Mouse (Mus musculus) CD4-positive, CD25-positive, alpha-beta regulatory T cell, adult 2 months (primary cell): Measurements from ENCODE around the gene Cds1.
"Not testable (repeated sequence)": the region's sequence is repeated elsewhere in the genome, so short reads cannot be mapped to it uniquely, and the experiment has no call there.

Experiments
- DNase-seq: peaks from one replicate; pipeline ENCODE4 v3.0.0-alpha.2; 2012; ENCODE audit warnings: low read depth, low spot score

Gene Cds1

DNA sequence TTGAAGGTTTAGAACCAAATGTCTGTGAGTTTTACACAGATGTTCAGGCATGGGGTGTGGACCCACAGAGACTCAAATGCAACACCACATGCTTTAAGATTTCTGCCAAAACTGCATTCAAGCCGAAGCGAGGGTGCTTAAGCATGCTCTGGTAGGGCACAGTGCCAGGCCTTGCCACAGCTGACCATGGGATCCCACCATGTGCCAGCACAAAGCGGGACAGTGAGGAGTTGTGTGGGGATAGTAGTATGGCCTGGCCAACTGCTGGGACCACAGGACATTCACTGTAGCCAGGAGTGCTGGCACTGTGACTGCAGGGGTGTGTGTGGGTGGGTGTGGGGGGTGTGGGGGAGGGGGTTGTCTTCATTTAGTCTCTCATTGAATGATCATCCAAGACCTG is 64.0 kb downstream of the Cds1 start:
- DNase-seq, result no peak

DNA sequence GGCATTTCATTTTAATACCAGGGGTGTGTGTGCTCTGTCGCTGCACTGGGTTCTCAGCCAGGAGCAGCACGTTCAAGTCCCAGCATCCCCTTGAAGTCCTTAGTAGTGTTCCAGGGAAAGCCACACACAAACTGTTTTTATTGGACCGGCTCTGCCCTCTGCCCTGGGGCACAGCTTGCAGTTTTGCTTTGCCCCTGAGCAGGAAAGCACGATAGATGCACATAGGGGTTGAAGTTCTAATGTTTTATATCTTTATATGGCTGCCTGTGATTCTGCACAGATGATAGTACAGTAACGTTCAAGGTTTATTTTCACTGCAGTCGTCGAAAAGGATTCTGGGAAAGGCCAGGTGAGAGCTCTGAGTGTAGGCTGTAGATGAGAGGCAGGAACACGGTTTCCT is 65.2 kb downstream of the Cds1 start:
- DNase-seq, result no peak

DNA sequence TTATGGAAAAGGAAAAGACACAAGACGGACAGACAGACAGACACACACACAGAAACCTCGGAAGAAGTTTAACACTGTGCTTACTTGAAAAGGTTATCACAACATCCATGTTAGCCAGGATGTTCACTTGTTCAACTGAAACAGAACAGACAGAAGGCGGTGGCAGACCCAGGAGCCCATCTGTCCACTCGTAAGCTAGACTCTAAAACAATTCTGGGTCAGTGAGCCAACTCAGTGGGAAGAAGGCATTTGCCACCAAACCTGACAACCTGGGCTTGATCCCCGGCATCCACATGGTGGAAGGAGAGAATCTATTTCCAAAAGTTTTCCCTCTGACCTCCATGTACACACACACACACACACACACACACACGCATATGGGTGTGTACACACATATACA is 67.1 kb downstream of the Cds1 start:
- no peak for DNase-seq

DNA sequence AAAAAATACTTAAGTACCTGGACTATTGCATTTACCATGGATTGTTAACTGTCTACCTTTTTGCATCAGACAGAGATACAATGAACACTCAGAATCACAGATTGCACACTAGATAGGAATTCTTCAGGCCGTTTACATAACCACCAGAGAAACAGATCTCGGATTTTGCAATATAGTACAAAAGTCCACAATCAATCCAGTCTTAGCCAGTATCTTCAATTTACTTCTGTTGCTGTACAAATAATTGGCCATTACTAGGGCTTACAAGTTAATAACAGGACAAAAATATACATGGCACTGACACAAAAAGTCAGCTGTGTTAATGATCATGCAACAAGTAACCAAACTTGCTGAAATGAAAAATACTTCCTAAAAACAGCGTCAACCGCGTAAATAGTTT is 68.1 kb downstream of the Cds1 start:
- no peak for DNase-seq

DNA sequence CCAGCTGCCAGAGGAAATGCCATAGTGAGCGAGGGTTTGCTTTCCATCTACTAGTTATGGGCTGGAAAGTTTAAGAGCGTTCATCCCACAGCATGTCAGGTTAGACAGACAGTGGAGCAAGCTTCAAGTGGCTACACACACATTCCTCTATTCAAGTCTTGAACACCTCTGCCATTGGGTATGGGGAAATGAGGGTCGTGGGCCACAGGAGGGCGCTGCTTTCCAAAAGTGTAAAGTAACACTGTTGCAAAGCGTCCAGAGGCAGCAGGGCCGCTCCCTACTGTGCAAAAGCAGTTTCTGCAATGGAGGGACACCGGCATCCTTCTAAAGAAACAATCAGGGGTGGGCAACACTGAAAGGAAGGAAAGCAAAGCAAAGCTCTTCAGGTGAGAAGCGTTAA is 68.9 kb downstream of the Cds1 start:
- no peak for DNase-seq

DNA sequence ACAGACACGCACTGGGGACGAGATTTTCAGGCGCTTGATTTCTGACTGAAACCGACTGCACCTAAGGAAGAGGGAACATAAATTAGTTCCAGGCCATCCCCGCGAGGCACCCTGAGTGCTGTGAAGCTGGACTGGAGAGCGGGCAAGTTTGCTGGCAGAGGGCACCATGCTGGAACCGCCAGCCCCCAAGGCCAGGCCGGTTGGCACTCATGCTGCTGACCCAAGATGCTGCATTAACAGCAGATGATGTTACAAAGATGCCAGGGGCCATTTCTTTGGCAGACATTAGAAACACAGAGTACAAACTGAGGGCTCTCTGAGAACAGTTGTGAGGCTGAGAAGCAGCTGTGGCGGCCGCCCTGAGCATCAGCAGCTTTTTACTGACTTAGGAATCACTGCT is 71.3 kb downstream of the Cds1 start:
- DNase-seq, result no peak

DNA sequence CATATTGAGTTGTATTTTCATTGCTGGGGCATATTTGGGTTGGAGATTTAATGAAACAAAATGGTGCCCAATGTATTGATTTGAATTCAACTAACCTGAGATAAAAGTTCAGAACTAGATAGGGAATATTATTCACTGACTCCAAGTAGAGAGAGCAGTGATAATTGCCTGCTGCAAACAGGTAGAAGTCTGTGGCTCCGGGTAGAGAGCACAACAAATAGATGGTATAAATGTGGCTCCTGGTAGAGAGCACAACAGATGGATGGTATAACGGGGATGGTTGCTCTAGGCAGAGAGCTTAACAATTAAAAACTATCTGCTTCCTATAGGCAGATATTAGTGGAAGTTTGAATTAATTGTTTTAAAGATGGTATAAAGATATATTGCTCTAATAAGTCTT is 72.7 kb downstream of the Cds1 start:
- DNase-seq, result not testable (repeated sequence)

DNA sequence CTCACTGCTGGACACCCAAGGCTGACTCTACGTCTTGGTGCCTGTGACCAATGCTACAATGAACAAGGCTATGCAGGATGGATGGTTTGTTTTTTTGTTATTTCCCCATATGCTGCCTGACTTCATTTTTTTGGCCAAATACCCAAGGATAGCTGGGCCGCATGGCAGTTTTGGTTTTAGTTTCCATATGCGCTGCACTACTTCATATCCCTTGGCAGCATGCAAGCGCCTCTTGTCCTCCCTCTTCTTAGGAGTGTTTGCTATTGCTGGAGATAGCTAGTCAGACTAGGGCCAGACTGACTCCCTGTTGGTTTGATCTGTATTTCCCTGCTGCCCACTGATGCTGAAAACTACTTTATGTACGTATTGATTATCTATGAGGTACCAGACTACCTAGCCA is 75.5 kb downstream of the Cds1 start:
- DNase-seq, result no peak

DNA sequence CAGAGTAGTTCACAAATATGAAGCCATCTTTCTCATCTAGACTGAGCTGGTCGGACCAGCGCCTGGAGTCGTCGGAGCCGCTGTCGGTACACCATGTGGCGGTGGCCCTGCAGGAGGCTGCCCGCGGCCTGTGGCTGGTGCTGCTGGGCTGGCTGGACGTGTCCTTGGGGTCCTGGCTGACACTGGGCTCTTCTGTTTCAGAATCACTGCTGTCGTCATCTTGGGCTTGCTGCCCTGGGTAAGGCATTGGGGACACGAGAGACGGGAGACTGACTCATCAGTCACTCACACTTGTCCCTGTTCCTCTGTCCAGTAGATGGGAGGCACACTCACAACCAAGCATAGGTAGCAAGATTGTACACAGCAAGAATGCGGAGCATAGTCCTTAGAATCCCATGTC is 80.1 kb downstream of the Cds1 start:
- no peak for DNase-seq

DNA sequence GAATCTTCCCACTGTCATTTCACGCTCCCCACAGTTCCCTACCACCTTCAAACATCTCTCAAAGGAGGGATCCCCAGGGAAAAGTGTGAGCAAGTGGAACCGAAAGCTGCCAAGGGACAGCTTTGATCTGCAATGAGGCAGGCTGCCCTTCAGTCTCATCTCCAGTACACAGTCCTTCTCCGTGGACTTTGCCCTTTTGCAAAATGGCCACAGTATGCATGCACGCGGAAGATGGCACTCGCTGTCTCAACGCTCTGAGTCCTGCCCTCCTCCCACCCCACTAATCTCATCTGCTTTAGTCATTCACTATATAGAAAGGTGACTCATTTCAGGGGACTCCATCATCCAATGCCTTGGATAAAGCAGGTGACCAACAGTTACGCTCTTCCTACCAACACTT is 81.0 kb downstream of the Cds1 start:
- DNase-seq, result no peak

DNA sequence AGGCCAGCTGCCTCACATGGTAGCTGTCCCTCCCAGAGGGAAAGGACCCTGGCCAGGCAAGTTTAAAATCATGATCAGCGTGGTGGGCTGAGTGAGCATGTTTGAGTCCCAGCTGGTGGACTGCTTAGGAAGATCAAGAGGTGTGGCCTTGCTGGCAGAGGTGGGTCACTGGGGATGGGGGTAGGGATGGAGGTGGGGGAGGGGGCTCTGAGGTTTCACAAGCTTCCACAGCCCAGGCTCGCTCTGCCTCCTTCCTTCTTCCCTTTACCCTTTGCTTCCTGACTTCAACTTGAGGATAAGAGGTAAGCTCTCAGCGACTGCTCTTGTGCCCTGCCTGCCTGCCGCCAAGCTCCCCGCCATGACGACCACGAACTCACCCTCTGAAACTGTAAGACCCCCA is 82.4 kb downstream of the Cds1 start:
- no peak for DNase-seq

DNA sequence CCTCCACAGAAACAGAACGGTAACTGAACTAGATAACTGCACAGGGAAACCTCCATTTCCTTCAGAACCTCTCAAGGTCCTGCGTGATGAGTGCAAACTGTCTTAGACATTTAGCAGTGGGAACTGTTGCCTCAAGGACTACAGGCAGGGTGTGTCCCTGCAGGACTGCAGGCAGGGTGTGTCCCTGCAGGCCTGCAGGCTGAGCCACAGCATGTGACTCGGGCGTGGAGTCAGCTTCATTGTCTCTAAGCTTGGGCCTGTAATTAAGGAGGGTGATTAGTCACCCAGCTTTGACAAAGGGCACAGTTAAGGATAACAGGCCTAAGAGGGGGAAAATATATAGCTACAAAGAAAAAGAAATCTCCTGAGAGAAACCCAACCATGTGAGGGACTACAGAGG is 82.8 kb downstream of the Cds1 start:
- DNase-seq, result no peak

DNA sequence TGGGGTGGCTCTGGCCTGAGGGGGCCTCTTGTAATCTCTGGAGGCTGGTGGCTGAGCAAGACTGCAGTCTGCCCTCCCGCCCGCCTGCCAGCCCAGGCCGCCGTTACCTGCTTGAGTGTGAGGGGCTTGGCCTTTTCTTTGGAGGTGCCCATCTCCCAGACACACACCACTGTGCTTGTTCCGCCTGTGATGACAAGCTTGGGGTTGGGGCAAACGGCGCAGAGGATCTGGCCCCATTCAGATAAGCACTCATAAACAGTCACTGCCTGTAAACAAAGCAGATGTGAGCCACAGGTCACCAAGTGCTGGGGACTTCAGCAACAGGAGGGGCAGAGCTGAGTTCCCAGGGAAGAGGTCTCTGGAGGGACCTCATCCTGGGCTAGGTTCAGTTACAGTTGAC is 86.2 kb downstream of the Cds1 start:
- DNase-seq, result no peak

DNA sequence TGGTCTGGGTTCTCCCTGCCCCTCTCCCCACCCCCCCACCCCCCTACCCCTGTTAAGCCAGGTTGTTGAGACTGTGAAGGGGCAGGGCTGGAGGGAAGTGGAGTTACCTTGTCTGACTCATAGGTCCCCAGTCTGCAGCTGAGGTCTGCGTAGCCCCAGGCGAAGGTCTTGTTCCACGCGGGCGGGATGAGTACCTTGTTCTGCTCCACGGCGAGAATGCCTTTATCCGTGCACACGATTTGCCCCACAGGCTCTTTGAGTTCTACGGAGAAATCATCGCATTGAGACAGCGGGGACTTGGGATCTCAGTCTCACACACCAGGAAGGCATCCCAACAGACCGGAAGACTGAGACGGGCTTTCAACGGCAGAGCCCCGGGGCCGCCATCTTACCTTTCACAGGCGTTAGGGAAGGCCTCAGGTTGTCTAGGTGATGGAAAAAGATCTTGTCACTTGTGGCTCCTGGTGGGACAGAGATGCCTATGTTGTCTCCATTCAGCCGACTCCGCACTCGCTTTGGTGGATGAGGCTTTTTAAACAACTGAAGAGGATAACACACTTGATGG is 87.3 kb downstream of the Cds1 start:
- no peak for DNase-seq

DNA sequence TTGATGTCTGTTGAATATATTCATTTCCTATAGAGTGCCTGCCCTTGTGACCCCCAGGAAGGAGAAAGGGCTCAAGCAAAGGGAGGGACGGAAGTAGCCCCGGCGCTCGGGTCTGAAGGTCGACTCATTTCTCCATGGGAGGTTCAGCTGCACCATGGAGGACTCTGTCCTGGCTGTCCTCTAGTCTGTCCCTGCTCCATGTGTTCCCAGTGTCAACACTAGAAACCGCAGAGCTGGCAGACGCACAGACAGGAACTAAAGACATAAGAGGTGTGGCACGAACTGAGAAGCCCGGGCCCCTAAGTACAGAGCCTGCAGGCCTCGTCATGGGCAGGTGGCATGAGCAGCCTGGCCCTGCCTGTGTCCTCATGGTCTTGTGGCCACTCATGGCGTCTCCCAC is 89.2 kb downstream of the Cds1 start:
- no peak for DNase-seq

DNA sequence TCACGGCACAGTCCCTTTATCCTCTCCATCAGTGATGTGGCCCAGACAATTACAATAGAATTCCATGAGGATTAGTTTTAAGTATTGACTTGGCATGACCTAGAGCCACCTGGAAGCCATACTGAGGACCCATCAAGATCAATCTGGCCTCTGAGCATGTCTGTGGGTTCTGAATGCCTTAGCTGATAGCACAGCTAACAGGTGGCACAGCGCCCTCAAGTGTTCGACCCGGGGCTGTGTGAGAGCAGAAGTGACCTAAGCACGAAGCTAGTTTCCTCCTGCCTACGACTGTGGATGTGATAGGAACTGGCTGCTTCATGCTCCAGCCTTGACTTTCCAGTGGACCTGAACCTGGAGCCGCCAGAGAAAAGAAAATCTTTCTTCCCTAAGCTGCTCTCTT is 89.7 kb downstream of the Cds1 start:
- no peak for DNase-seq

DNA sequence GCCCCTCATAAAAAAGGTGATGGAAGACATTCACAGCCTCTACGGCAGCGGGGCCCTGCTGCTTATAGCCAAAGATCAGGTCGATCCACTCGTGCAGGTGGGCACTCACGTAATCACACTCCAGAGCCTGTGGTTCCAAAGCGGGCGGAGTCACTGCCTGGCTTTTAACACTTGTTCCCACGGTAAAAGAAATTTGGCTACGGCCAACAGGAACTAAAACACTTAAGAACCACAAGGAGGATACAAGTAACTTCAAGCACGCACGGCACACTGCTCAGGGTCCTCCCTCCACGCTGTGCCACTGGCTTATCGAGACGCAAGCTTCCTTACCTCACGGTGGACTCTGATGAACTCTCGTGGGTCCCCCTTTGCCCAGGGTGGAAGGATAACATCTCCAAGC is 90.5 kb downstream of the Cds1 start:
- DNase-seq, result no peak

DNA sequence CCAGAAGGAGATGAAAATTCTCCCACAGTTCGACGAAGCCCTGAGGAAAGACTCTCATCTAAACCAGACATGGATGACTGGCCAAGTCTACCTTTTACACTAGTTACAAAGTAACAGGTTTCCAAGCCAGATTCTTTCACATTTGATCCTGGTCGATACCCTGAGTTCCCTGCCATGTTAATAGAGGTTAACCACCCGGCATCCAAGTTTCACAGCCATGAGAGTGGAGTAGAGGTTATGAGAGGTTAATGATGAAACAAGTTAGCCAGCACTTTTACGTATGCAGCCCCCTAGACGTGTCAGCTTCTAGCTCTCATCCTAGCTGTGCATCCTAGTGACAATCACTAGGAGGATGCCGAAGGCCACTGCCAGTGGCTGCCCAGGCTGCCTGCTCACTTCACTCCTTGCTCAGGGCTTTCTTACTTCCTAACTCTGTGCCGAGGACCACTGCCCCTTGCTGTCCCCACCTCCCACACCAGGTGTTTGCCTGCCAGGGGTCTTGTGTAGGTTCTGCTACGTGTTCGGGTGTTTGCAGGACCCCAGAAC is 94.0 kb downstream of the Cds1 start:
- no peak for DNase-seq

DNA sequence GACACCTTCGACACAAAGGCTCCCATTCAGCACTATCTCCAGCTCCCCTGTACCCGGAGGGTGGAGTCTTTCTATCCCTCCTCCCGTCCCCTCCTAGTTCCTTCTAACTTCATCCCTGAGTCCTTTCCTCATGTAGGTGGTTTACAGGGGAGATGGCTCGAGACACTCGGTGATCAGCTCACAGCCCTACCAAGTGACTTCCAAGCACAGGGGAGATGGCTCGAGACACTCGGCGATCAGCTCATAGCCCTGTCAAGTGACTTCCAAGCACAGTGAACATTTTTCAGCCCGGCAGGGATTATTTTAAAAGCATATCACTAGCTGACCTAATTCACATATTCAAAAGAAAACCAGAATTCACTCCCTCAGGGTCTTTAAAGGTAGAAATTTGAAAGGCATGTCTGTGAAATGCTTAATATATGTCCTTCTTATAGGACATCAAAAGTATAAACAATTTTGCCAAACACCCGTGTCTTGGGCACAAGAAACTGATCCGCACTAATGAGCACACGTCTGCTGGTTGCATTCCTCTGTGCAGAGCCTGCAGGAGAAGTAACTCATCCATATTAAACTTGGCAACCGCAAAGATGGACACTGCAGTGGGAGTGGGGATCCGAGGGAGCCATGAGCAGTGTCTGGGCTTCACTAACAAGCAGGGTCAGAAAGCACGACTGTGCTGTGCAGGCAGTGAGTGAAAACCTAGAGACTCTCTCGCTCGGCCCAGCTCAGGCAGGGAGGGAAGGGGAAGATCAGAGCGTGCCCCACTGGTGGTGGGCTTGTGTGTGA is 97.0 kb downstream of the Cds1 start:
- DNase-seq, result no peak

DNA sequence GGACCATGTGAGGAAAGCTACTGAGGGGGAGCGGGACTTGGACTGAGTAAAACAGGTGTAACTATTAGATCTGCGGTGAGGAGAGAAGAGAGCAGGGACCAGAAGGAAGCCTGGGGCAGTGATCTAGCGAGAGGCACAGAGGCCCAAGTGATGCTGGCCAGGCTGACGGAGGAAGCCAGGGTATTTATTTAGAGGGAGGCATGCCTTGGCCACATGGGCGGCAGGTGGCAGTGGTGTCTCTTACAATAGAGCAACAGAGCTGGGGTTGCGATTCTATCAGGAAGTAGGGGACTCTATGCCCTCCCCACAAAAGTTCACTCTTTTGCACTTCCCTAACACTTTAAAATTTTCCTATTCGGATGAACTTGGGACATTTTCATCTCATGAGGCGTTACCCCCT is 97.7 kb downstream of the Cds1 start:
- DNase-seq, result no peak

DNA sequence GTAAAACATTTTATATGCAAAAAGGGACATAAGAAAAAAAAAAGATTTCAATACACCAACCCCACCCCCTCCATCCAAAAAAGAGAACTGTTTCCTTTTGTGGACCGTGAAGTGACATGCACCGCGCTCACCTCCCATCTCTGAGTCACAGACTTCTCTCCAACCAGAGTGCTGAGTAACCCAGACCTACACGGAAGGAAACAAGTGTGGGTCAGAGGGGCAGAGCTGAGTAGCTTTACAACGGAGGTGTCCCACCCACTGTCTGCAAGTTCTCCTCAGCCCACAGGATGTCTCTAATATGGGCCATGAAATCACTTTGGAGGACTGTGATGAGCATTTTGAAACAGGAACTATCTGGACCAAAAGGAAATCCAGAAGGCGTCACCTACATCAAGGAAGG is 99.0 kb downstream of the Cds1 start:
- DNase-seq, result no peak

DNA sequence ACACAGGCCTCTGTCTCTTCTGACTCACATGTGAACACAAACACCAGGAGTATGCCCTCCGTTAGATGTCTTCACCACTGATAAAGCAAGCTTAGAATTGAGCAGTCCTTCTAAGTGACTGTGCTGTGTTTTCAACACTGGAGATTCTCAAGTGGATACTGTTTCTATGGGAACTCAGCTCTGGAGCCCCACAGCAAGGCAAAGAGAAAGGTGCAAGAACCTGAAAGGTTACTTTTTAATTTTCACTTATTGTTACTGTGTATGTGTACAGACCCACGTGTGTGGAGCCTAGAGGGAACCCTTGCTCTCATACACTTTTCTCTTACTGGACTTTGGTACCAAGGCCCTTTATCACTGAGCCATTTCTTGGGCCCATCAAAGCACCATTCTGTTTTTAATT is 101.8 kb downstream of the Cds1 start:
- DNase-seq, result no peak
